27 mouse cellular contexts compared by ENCODE assay signal in the genomic region with DNA sequence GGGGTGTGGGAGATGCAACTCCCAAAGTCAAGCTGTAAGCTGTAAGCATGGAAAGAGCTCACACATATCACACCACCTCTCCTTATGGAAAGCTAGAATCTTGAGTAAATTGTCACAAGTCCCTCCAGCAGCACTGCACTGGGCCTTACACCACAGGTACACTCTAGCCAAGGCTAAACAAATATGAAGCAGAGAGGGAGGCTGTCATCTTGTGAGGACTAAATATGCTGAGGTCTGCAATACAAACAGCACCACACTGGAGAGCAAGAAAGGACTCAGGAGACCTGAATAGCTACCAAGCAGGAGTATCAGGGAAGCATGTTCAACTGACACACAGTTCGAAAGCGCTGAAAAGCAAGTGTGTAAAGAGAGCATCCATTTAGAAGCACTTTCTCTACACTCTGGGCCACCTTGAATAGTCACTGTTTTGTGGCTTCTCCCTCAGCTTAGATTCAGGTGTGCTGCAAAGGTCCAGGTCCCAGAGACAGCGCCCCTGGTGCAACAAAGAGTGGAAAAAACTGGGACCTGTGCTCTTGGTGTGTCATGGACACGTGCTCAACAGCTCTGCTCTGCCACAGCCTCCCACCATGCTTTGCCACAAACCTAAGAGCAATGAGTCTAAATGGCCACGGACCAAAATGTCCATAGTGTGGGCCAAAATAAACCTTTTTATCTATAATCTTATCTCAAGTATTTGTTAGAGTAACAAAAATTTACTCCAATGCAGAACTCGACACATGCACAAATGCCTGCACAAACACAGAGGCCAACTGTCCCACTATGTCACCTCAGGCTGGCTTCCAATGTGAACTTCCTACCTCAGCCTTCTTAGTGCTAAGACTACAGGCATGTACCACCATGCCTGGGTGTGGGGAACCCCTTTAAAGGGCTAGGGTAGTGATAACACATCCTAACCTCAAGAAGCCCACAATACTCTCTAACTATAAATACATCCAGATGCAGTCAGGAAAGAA. TPM values are rescaled to one million over a fixed set of nuclear protein-coding genes. Genes with fewer than 3 reads are reported as not detected.
A peak's percentile ranks its signal among the peaks of the same experiment; 100 is the strongest.
DNase-seq lines count a peak whose midpoint lies in the region; ATAC-seq and TF ChIP-seq lines count a peak whose summit lies in the region.
"Had no signal": no experiment of that assay in that cellular context is flagged by ENCODE, and none has a peak within 500 bp of the region (broad histone marks: within the 10 kb centered on the region; RNA-seq: fewer than 3 reads in every experiment).

No protein-coding gene starts in this region.

- no peak for TF ChIP-seq POLR2A in lung, adult 2 months (IDR thresholded peaks at IDR 0.05; ENCODE audit: borderline replicate concordance, extremely low read depth, low read depth, low read length)

- H3K9me3 ChIP-seq in heart, embryonic 15.5 days (replicated peaks) = no peaks in the 10 kb centered on the region
- H3K9me3 ChIP-seq in heart, embryonic 12.5 days (replicated peaks) = no peaks in the 10 kb centered on the region
- no peaks in the 10 kb centered on the region for H3K9me3 ChIP-seq in lung, postnatal 0 days (ENCODE audit: low read length)
- no peaks in the 10 kb centered on the region for H3K9me3 ChIP-seq in liver, embryonic 15.5 days (replicated peaks)
- H3K9me3 ChIP-seq in stomach, embryonic 15.5 days = no peaks in the 10 kb centered on the region
- H3K9me3 ChIP-seq in forebrain, embryonic 15.5 days = no peaks in the 10 kb centered on the region
- H3K9me3 ChIP-seq: heart, embryonic 10.5 days; hindbrain, embryonic 10.5 days; hindbrain, embryonic 15.5 days; lung, embryonic 15.5 days had no signal

- H3K4me2 ChIP-seq in heart, embryonic 15.5 days = no peak overlapping the region
- no peak overlapping the region for H3K4me2 ChIP-seq in heart, embryonic 12.5 days
- H3K4me2 ChIP-seq in lung, postnatal 0 days (replicated peaks; ENCODE audit: low read depth, low read length) = no peak overlapping the region
- H3K4me2 ChIP-seq in liver, embryonic 15.5 days = no peak overlapping the region
- H3K4me2 ChIP-seq in stomach, embryonic 15.5 days = no peak overlapping the region
- H3K4me2 ChIP-seq in forebrain, embryonic 15.5 days (replicated peaks) = no peak overlapping the region
- H3K4me2 ChIP-seq: hindbrain, embryonic 15.5 days; lung, embryonic 15.5 days had no signal

- H3K4me1 ChIP-seq in heart, embryonic 15.5 days (replicated peaks) = peaks cover 39% of the 10 kb centered on the region
- H3K4me1 ChIP-seq in heart, embryonic 12.5 days (replicated peaks) = peaks cover 42% of the 10 kb centered on the region
- H3K4me1 ChIP-seq in lung, postnatal 0 days (ENCODE audit: insufficient read depth, low read depth, low read length) = no peaks in the 10 kb centered on the region; the same call in 1 of the 2 replicates
- peaks cover 10% of the 10 kb centered on the region for H3K4me1 ChIP-seq in lung, adult 2 months (ENCODE audit: control insufficient read depth, insufficient read depth, low read length)
- H3K4me1 ChIP-seq in liver, embryonic 15.5 days (replicated peaks) = peaks cover 88% of the 10 kb centered on the region
- H3K4me1 ChIP-seq in stomach, embryonic 15.5 days = peaks cover 17% of the 10 kb centered on the region; the same call in 1 of the 2 replicates
- H3K4me1 ChIP-seq in forebrain, embryonic 15.5 days = 0 out of 2 replicates have a peak, but pooled peaks cover 3% of the 10 kb centered on the region
- H3K4me1 ChIP-seq: hindbrain, embryonic 10.5 days had no signal

- no peak for DNase-seq in lung, postnatal 0 days (ENCODE audit: low spot score)
- DNase-seq in lung, adult 2 months = no peak
- no peak for DNase-seq in cerebellum, adult 18-20 months
- DNase-seq: adrenal gland, postnatal 25 days; cerebellum, adult 8-10 months; cerebellum, postnatal 36 days; gastrocnemius, postnatal 36 days; heart, postnatal 14 days; kidney, adult 11 months; kidney, postnatal 36 days; left cerebral cortex, postnatal 4 days; midbrain, embryonic 14.5 days; spleen, adult 18-20 months; thymus, postnatal 4 days had no signal

- ATAC-seq in heart, embryonic 15.5 days (replicated peaks; ENCODE audit: insufficient number of reproducible peaks, insufficient read depth, low FRiP score, low read depth) = 0 out of 2 replicates have a peak, but pooled peaks have one; percentile 32
- ATAC-seq in heart, embryonic 12.5 days (ENCODE audit: insufficient number of reproducible peaks, low FRiP score) = no peak
- ATAC-seq in lung, postnatal 0 days = peak; percentile 32
- no peak for ATAC-seq in liver, embryonic 15.5 days (ENCODE audit: insufficient read depth)
- no peak for ATAC-seq in stomach, embryonic 15.5 days (ENCODE audit: insufficient read depth, low FRiP score, low read depth)
- no peak for ATAC-seq in forebrain, embryonic 15.5 days (replicated peaks)
- ATAC-seq: forebrain, embryonic 14.5 days; inflammation-experienced regulatory T-cells, adult 6 months had no signal

- 63% methylated on average over 6 of the region's 6 CpGs for WGBS in heart, embryonic 15.5 days
- WGBS in heart, embryonic 12.5 days = 65% methylated on average over 6 of the region's 6 CpGs
- 58% methylated on average over 6 of the region's 6 CpGs for WGBS in lung, postnatal 0 days
- WGBS in lung, adult 2 months = 55% methylated on average over 6 of the region's 6 CpGs
- WGBS in liver, embryonic 15.5 days (ENCODE audit: insufficient replicate concordance) = 69% methylated on average over 6 of the region's 6 CpGs
- 77% methylated on average over 6 of the region's 6 CpGs for WGBS in stomach, embryonic 15.5 days
- WGBS in forebrain, embryonic 15.5 days = 92% methylated on average over 6 of the region's 6 CpGs

- H3K27ac ChIP-seq in heart, embryonic 15.5 days = no peak overlapping the region
- no peak overlapping the region for H3K27ac ChIP-seq in heart, embryonic 12.5 days (ENCODE audit: poor library complexity, severe bottlenecking)
- H3K27ac ChIP-seq in lung, postnatal 0 days (ENCODE audit: low read length) = no peak overlapping the region
- peak overlapping the region; percentile 1 for H3K27ac ChIP-seq in liver, embryonic 15.5 days (replicated peaks)
- H3K27ac ChIP-seq in stomach, embryonic 15.5 days = 0 out of 2 replicates have a peak overlapping the region, but pooled peaks have one; percentile 8
- H3K27ac ChIP-seq in forebrain, embryonic 15.5 days (replicated peaks) = no peak overlapping the region
- H3K27ac ChIP-seq: heart, embryonic 10.5 days; hindbrain, embryonic 10.5 days; hindbrain, embryonic 15.5 days; layer of hippocampus, adult 2 months; lung, embryonic 15.5 days; macrophage had no signal

- no peaks in the 10 kb centered on the region for H3K27me3 ChIP-seq in heart, embryonic 15.5 days
- no peaks in the 10 kb centered on the region for H3K27me3 ChIP-seq in heart, embryonic 12.5 days (replicated peaks)
- H3K27me3 ChIP-seq in lung, postnatal 0 days (replicated peaks; ENCODE audit: insufficient read depth, low read length) = no peaks in the 10 kb centered on the region
- H3K27me3 ChIP-seq in liver, embryonic 15.5 days = no peaks in the 10 kb centered on the region
- H3K27me3 ChIP-seq in stomach, embryonic 15.5 days (replicated peaks) = no peaks in the 10 kb centered on the region
- no peaks in the 10 kb centered on the region for H3K27me3 ChIP-seq in forebrain, embryonic 15.5 days
- H3K27me3 ChIP-seq: hindbrain, embryonic 15.5 days; lung, embryonic 15.5 days had no signal

- no peak for TF ChIP-seq EP300 in lung, postnatal 0 days (IDR thresholded peaks at IDR 0.05)

- H3K9ac ChIP-seq in heart, embryonic 15.5 days = no peak overlapping the region
- no peak overlapping the region for H3K9ac ChIP-seq in heart, embryonic 12.5 days
- H3K9ac ChIP-seq in lung, postnatal 0 days (replicated peaks; ENCODE audit: low read depth) = no peak overlapping the region
- no peak overlapping the region for H3K9ac ChIP-seq in liver, embryonic 15.5 days
- H3K9ac ChIP-seq in stomach, embryonic 15.5 days = no peak overlapping the region
- H3K9ac ChIP-seq in forebrain, embryonic 15.5 days (replicated peaks) = no peak overlapping the region
- H3K9ac ChIP-seq: hindbrain, embryonic 15.5 days; lung, embryonic 15.5 days had no signal

- no peak overlapping the region for H3K4me3 ChIP-seq in heart, embryonic 15.5 days
- H3K4me3 ChIP-seq in heart, embryonic 12.5 days = no peak overlapping the region
- no peak overlapping the region for H3K4me3 ChIP-seq in lung, postnatal 0 days (ENCODE audit: low read depth, low read length)
- no peak overlapping the region for H3K4me3 ChIP-seq in lung, adult 2 months (replicated peaks; ENCODE audit: extremely low read depth, low read depth, low read length)
- H3K4me3 ChIP-seq in liver, embryonic 15.5 days (replicated peaks) = no peak overlapping the region
- H3K4me3 ChIP-seq in stomach, embryonic 15.5 days (replicated peaks) = no peak overlapping the region
- no peak overlapping the region for H3K4me3 ChIP-seq in forebrain, embryonic 15.5 days
- H3K4me3 ChIP-seq: heart, embryonic 10.5 days; hindbrain, embryonic 10.5 days; hindbrain, embryonic 15.5 days; layer of hippocampus, adult 2 months; lung, embryonic 15.5 days had no signal

- TF ChIP-seq CTCF in lung, postnatal 0 days (IDR thresholded peaks at IDR 0.05) = no peak
- TF ChIP-seq CTCF in lung, adult 2 months (IDR thresholded peaks at IDR 0.05; ENCODE audit: insufficient read depth, low read length) = no peak

- no peaks in the 10 kb centered on the region for H3K36me3 ChIP-seq in heart, embryonic 15.5 days
- no peaks in the 10 kb centered on the region for H3K36me3 ChIP-seq in heart, embryonic 12.5 days
- H3K36me3 ChIP-seq in lung, postnatal 0 days (ENCODE audit: insufficient read depth, low read length) = no peaks in the 10 kb centered on the region
- H3K36me3 ChIP-seq in liver, embryonic 15.5 days (replicated peaks) = peaks cover 8% of the 10 kb centered on the region; the same call in 1 of the 2 replicates
- no peaks in the 10 kb centered on the region for H3K36me3 ChIP-seq in stomach, embryonic 15.5 days
- H3K36me3 ChIP-seq in forebrain, embryonic 15.5 days = no peaks in the 10 kb centered on the region
- H3K36me3 ChIP-seq: heart, embryonic 10.5 days; hindbrain, embryonic 10.5 days; hindbrain, embryonic 15.5 days; lung, embryonic 15.5 days had no signal

RNA-seq across cellular contexts. Expression of gene Tmem131, which starts 14.8 kb away (rescaled TPM):
- 6.2 and 8.6 TPM in 2 replicates for polyA plus RNA-seq in heart, embryonic 15.5 days (2015; fragmentation: Nextera tagmentation; extraction: Ambion mirVana)
- polyA plus RNA-seq in heart, embryonic 12.5 days (2016; fragmentation: Nextera tagmentation; extraction: Ambion mirVana) = 12.4 and 13.6 TPM in 2 replicates
- polyA plus RNA-seq in lung, postnatal 0 days (2015; fragmentation: Nextera tagmentation; extraction: Ambion mirVana) = 5.9 and 6.0 TPM in 2 replicates
- polyA plus RNA-seq in lung, adult 2 months (2012; rRNA removed) = 18.0 and 20.5 TPM in 2 replicates
- 8.0 and 8.6 TPM in 2 replicates for polyA plus RNA-seq in liver, embryonic 15.5 days (2015; fragmentation: Nextera tagmentation; extraction: Ambion mirVana)
- polyA plus RNA-seq in stomach, embryonic 15.5 days (2015; fragmentation: Nextera tagmentation; extraction: Ambion mirVana) = 13.7 and 16.8 TPM in 2 replicates
- polyA plus RNA-seq in forebrain, embryonic 15.5 days (2015; fragmentation: Nextera tagmentation; extraction: Ambion mirVana) = 13.0 and 13.2 TPM in 2 replicates

Comparison
In these comparisons a context has a peak if more than half of its experiments do, and no peak if none do; other contexts are left out.
1. ATAC-seq: peak in heart, embryonic 15.5 days (single experiment) and lung, postnatal 0 days (single experiment); none in heart, embryonic 12.5 days (single experiment), liver, embryonic 15.5 days (single experiment), stomach, embryonic 15.5 days (single experiment) and forebrain, embryonic 15.5 days (single experiment).
2. H3K27ac ChIP-seq: peak in liver, embryonic 15.5 days (single experiment) and stomach, embryonic 15.5 days (single experiment); none in heart, embryonic 15.5 days (single experiment), heart, embryonic 12.5 days (single experiment), lung, postnatal 0 days (single experiment) and forebrain, embryonic 15.5 days (single experiment).